Mouse (Mus musculus) brain, adult 2 months (tissue): ENCODE measurements around the gene Slc25a36.

Source experiments
- DNase-seq: peaks from one replicate; pipeline ENCODE4 v3.0.0; 2011; ENCODE audit warnings: low read depth, low spot score

The Slc25a36 gene

DNA sequence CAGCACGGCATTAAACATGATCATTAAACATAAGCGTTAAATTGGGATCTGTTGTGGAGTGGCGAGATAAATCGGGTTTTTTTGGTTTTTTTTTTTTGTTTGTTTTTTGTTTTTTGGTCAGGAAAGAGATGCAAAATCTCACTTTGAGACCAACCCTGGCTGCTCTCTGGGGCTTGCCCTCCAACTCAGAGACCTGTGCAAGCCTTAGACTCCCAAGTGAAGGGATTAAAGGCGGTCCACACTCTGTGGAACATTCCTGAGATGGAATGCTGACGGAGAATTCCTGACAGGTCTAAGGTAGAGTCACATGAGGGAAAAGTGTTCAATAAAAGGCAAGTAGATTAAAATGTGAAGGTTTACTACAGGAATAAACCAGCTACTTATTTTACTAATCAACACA lies 549 bp upstream of the Slc25a36 start:
- DNase-seq, result no peak

DNA sequence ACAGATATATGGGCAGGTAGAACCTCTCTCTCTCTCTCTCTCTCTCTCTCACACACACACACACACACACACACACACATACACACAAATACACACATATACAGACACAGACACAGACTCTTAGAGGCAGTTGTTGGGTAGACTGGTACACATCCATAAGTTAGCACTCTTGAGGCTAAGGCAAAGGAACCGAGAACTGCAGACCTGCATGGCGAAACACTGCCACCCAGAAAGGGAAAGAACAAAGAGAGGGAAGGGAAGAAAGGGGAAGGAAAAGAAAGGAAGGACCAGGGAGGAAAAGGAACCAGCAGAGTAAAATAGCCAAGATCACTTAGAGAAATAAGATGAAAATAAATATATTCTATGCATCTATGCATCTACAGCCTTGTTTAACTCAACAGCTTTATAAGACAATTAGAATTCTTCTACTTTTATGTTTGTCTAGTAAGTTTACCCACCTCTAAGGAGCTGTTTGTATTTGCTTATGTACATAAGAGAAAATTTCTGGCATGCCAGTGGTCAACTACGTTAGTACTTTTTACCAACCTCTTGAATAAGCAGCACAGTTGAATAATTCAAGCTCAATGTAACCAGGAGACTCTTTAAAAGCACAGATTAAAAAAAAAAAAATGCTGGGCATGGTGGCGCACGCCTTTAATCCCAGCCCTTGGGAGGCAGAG lies 4.3 kb downstream of the Slc25a36 start:
- DNase-seq, result no peak

DNA sequence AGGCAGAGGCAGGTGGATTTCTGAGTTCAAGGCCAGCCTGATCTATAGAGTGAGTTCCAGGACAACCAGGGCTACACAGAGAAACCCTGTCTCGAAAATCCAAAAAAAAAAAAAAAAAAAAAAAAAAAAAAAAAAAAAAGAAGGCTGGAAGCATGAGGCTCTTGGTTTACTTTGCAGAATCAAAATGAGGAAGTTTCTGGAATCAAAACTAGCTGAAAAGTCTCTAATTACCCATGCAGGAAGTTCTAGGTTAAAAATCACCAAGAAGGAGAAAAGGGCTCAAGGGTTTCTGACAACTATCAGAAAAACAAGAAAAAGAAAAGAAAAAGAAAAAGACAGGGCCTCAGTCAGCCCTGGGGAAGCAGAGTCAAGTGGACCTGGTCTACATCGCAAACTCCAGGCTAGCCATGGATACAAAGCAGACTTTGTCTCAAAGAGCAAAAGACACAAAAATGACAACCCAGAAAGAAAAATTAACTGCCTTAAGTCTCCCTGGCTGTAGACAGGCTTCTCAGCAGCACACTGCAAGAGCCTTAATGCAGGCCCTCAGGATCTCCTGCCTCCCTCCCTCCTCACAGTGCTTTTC lies 5.5 kb downstream of the Slc25a36 start:
- DNase-seq, result no peak

DNA sequence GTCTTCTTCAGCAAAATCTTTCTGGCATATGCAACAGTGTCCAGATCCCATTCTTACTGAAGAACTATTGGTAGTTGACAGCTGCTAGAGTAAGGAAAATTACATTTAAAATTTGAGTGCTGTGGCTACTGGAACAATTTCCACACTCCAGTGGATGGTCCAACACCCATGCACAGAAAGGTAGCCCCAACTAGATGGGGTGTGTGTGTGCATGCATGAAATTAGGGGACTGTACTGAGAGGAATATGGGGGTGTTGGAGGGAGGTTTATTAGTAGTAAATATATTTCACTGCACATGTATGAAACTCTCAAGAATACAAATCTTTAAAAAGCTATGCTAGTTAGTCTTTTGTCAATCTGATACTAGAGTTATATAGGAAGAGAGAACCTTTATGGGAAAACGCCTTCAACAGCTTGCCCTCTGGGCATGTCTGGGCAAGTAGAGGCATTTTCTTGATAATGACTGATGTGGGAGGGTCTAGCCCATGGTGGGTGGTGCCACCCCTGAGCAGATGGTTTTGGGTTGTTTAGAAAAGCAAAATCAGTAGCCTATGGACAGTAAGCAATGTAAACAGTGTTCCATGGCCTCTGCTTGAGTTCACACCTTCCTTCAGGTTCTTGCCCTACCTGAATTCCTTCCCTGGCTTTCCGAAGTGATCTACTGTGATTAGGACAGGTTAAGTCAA lies 7.4 kb downstream of the Slc25a36 start:
- DNase-seq, result no peak

DNA sequence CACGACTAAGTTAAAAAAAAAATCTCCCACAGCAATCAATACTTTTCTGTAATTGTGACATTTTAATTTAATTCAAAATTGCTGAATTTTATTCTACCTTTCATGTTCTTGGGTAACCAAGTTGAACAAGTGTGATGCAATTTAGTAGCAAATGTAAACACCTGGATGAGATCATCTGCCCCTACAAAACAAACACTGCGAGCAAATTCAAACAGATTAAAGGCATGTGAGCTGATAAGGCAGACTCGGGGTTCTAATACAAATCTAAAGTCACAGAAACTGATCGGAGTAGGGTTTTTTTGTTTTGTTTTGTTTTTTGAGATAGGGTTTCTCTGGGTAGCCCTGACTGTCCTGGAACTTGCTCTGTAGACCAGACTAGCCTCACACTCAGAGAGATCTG lies 12.0 kb downstream of the Slc25a36 start:
- no peak for DNase-seq

DNA sequence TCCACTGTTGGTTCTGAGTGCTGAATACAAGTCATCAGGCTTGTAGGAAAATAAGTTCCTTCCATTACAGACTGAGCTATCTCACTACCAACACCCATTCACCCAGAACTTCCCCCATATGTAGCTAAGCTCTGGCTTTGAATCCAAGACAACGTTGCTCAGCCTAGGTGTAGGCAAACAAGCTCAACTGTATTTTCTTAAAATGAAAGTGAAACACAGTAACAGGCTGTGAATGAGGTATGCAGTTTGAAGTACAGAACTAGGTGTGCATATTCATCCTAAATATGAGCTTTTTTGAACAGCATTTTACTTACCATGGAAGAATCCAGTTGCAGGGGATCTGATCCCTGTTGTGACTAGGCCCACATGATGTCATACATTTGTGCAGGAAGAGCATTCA lies 14.8 kb downstream of the Slc25a36 start:
- DNase-seq, result no peak

DNA sequence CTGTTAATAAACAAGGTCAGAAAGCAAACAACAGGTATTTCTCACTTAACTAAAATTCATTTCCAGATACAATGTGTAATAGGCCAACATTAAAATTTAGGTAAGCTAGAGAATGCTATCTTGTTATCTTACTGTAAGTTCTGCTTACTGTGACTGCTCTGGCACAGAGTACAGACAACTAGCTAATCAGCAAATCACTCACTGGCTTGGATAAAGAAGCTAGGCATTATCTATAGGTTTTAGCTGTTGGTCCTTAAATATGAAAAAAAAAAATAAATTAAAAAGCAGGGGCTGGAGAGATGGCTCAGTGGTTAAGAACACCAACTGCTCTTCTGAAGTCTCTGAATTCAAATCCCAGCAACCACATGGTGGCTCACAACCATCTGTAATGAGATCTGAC lies 23.1 kb downstream of the Slc25a36 start:
- no peak for DNase-seq

DNA sequence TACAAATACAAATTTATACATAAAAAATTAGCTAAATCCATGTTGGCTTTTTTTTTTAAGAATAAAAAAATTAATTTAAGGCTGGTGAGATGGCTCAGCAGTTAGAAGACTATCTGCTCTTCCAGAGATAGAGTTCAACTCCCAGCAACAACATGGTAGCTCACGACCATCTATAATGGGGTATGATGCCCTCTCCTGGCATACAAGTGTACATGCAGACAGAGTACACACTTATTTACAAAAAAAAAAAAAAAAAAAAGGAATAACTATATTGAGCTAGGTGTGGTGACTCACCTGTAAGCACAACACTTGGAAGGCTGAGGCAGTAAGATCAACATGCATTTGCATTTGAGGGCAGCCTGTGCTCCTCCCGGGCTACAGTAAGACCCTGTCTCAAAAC lies 26.3 kb downstream of the Slc25a36 start:
- DNase-seq, result no peak

DNA sequence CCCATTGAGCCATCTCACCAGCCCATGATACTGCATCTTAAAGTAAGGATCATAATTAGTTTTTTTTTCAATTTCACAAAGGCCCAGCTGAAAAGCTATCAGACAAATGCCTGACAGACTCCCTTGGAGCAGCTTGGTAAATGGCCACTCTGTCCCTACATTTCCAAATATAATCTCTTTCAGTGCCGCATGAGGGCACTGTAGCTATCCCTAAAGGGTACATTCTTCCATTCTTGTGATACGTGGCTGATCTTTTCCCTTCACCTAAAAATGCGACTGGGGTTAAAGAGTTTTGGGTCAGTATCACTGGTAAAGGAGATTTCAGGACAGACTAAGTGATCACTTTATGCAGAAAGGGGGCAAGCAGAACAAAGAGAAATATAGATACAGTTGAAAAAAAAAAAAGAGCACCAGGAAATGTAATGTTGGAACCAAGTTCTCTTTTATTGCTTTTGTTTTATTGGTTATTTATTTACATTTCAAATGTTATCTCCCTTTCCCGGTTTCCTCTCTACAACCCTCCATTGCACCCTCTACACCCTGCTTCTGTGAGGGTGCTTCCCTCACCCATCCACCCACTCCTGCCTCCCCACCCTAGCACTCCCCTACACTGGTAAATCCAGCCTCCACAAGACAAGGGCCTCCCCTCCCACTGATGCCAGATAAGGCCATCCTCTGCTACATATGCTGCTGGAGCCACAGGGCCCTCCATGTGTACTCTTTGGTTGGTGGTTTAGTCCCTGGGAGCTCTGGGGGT lies 29.7 kb downstream of the Slc25a36 start:
- peak; percentile 27 for DNase-seq

DNA sequence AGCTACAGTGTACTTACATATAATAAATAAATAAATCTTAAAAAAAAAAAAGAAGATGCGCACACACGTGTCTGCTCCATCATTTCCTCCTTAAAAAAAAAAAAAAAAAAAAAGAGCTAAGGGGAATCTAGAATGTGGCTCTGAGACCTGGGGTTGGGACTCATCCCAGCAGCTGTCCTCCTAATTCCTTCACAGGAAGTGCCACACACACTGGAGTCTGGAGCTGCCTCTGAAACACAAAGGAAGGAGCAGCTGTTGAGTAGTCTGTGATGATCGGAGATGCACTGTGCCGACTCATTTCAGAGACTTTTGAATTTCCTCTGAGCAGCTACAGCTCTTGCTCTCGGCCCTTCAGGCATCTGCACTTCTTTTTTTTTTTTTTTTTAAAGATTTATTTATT lies 41.0 kb downstream of the Slc25a36 start:
- DNase-seq, result no peak

DNA sequence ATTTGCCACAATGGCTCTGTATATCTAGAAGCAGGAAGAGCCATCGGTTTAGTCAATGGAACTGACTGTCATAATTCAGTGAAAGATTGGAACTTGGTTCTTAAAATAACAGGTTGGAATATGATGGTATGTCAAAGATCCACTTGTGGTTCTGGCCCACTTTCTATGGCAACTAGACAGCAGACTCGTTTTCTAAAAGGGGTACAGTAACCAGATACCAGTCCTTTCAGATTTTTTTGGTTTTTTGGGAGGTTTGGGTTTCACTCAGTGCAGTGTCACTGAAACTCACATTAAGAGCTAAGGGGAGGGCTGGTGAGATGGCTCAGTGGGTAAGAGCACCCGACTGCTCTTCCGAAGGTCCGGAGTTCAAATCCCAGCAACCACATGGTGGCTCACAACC lies 41.5 kb downstream of the Slc25a36 start:
- DNase-seq, result no peak

DNA sequence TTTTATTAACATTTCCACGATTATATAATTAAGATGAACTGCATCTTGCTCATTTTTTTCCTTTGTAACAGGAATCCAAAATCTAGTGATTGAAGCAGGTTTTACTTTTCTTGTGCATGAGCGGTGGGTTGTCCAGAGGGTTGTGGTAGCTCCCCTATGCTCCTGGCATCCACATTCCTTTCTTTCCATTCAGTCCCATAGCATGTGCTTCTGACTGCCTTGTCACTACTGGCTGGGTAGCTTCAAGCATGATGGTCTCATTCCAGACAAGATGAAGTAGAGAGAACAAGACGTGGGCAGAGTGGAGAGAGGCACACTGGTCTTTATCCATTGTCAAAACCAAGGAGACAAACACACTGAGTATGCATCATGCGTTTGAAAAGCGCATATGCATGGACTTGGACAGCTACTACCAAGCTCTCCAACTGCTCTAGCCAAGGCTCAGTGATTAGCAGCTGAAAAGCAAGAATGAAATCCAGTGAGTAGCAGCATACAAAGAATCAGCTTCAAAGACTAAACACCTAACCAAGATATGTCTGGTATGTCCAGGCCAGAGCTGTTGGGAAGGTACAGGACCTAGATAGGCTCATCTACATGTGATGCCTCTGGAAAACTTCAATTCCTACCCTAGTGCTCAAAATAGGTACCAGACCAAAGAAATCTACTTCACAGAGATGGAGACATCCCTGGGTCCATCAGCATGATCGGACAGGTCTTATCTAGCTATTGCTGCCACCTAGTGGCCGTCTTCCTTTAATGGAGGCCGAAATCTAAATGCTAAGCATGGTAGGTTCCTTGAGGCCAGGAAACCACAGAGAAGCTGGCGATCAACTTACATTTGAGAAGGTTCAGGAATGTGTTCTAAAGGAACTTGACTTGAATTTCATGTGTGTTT lies 42.5 kb downstream of the Slc25a36 start:
- peak; percentile 93 for DNase-seq

DNA sequence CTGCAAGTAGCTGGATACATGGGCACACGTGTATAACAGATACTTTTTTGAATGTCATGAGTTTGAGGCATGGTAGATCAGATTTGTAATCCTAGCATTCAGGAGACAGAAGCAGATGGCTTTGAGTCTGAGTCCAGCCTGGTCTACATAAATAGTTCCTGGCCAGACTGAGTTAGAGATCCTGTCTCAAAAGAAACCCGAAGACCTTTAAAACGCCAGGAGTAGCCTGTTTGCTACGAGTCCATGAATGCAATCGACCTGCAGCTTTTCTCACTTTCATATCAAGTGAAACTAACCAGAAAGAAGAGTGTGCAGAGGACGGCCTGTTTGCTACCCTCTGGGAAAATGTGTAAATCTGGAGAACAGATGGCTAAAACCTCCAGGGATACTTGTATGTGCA lies 43.2 kb downstream of the Slc25a36 start:
- DNase-seq, result no peak

DNA sequence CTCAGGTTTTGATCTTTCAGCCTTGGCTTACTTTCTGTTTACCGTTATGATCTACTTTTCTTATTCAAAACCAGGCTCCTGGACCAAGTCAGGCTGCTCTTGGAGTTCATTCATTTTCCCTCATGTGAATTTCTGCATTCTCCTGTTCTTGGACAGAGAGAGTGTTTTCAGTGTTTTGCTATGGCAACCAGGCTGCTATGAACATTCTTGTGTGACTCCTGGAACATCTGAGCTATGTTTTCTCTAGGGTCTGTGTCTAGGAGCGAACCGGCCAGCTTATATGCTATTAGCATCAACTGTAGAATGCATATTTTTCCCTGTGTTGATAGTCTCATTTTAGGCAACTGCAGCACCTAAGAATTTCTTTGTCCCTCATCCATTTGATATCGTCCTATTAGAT lies 45.1 kb downstream of the Slc25a36 start:
- no peak for DNase-seq

DNA sequence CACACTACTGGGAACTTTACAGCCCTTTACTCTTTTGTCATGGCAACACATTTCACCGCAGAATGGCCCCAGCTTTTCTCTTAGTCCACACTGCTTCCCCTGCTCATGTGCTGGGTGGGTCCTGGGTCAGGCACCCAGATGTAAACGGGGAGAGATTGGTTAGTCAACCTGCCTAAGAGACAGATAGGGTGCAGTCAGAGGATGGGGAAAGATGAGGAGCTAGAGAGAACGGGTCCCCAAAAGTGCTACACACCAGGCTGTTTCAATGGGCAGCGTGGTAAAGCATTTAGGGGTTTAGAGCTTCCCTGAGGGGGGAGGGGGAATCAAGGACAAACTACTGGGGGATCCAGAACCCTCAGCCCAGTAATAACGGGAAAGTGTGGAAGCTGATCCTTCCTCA lies 45.7 kb downstream of the Slc25a36 start:
- DNase-seq, result no peak

DNA sequence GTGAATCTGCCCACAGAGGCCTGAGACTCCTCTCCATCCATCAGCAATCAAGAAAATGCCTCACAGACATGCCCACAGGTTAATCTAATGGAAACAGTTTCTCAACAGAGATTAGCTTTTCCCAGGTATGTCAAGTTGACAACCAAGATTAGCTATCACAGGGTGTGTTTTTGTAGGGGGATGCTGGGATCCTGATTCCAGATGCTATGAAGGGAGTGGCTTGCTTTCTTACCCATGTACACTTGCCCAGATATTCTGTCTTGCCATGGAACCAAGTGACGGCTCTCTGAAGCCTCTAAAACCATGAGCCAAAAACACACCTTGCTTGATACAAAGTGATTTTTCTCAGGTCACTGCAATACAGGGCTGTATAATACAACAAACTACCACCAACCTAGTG lies 46.8 kb downstream of the Slc25a36 start:
- DNase-seq, result no peak

DNA sequence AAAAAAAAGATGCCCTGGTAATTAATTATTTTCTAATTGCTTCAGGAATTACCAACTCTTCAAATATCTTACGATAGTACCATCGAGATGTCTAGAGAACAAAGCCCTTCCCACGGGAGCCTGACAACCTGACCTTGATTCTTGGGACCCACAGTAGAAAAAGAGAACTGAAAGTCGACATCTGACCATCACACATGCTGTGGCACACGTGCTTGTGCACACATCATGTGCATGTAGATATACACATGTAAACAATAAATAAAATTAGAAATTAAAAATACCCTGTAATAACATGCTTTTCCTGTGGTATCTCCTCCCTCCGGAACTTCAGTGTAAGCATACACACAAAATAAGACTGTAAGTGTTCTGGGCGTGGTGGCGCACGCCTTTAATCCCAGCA lies 49.3 kb downstream of the Slc25a36 start:
- DNase-seq, result no peak

DNA sequence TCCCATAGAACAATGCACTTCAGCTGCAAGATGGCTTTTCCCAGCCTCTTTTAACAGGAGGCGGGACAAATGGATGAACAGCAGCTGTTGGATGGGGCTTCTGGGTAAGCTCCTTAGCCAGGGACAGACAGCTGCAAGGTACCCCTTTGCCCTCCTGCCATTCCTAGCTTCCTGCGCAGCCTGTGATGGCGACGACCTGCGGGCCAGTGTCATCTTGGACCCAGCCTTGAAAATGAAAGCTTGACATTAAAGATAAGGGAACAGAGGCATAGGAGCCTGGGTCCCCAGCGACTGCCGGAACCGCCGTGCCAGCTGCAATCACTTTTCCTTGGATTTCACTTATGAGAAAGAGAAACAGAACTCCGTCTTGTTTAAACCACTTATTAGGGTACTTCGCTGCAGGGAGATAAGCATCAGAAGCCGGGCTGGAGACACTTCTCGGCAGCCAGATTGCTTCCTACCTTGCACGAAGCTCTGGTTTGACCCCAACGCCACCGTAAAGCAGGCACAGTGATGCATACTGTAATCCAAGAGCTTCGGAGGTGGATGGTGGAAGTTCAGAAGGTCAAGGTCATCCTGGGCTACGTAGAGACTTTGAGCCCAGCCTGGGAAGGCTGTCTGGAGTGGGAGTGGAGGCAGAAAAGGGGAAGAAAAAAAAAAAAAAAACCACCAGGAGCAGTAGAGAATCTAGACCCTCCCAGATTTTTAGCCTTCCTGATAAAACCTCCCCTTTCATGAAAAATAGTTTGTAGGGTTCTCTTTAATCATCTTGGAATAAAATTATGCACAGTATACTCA lies 54.2 kb downstream of the Slc25a36 start:
- DNase-seq, result no peak

DNA sequence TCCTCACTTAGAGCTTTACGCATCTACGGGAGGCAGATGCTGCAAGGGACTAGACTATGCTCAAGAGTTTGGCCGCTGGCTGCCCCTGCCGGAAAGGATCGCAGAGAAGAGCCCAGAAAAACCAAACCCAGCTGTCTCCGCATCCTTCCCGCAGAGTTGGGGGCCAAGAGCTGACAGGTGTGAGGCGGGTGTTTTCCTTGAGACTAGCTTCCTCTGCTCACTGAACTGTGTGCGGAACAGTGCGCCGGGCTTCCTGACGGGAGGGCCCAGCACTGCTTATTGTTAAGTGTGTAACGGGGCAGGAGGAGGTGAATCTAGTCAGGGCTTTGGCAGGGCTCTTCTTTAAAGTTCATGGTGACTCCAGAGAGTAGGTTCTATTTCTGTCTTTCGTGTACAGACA lies 55.1 kb downstream of the Slc25a36 start:
- no peak for DNase-seq

DNA sequence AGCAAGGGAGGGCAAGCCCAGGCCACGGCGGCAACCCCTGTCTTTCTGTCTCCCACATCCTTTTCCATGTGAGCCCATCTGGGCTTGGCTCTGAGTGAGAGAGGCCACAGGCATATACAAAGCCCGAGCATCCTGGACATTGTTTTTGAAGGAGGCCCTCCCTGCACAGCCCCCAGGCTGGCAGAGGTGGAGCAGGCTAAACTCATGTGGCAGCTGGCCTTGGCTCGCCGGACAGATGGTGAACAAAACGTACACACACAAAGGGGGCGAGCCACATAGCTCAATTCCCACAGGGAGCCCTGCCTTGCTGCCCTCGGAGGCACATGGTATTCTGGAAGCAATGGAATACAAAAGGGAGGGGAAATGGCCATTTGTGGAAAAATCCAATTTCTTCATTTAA lies 59.8 kb downstream of the Slc25a36 start:
- no peak for DNase-seq

DNA sequence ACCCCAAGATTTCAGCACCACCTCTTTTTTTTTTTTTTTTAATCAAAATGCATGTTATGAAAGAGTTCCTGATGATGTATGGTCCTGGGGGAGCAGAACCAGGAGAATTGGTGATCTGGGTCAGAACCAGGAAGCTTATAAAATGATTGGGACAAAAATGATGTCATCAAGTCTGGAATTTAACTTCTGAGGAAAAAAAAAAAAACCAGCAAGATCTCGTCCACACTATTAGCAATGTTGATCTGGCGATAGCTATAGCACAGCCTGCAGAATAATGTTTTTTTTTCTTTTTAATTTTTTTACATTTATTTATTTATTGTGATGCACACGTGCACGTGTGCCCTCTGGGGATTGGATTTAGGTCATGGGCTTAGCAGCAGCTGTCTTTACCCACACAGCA lies 64.7 kb downstream of the Slc25a36 start:
- DNase-seq, result no peak
